Mouse (Mus musculus) neural tube, embryonic 11.5 days (tissue): Measurements from ENCODE around the gene Papolb. TPM values are rescaled to one million over a fixed set of nuclear protein-coding genes. Genes with fewer than 3 reads are reported as not detected.

Experiments used
- ATAC-seq: fragments of 200-750 bp; cut with Nextera tagmentation; 2 replicates; pipeline ENCODE4 v1.8.0; 2017; ENCODE audit warnings: moderate number of reproducible peaks, mild to moderate bottlenecking, moderate TSS enrichment, moderate library complexity; ENCODE audit not compliant: insufficient read depth, low FRiP score, low TSS enrichment
- DNase-seq: peaks from one replicate; pipeline ENCODE4 v3.0.0-alpha.2; 2015; ENCODE audit warnings: low spot score
- H3K27ac ChIP-seq: fragments of 300-500 bp; sonication (generic); 2 replicates; pipeline ENCODE4 v1.5.1; 2014; ENCODE audit warnings: low read depth, mild to moderate bottlenecking, low read length
- H3K27me3 ChIP-seq: fragments of 300-500 bp; sonication (generic); 2 replicates; pipeline ENCODE4 v1.6.1; 2014; ENCODE audit warnings: mild to moderate bottlenecking, low read length, mixed read lengths; ENCODE audit not compliant: control insufficient read depth, insufficient read depth
- H3K36me3 ChIP-seq: fragments of 300-500 bp; sonication (generic); 2 replicates; pipeline ENCODE4 v1.6.1; 2014; ENCODE audit warnings: mild to moderate bottlenecking, low read length, moderate library complexity, mixed read lengths; ENCODE audit not compliant: control insufficient read depth, insufficient read depth
- H3K4me1 ChIP-seq: fragments of 300-500 bp; sonication (generic); 2 replicates; pipeline ENCODE4 v1.6.1; 2014; ENCODE audit warnings: low read length, mixed read lengths; ENCODE audit not compliant: control insufficient read depth, insufficient read depth
- H3K4me2 ChIP-seq: fragments of 300-500 bp; sonication (generic); 2 replicates; pipeline ENCODE4 v1.6.1; 2014; ENCODE audit warnings: low read depth, mild to moderate bottlenecking, moderate library complexity
- H3K4me3 ChIP-seq: fragments of 300-500 bp; sonication (generic); 2 replicates; pipeline ENCODE4 v1.5.1; 2014; ENCODE audit warnings: low read depth, low read length
- H3K9ac ChIP-seq: fragments of 300-500 bp; sonication (generic); 2 replicates; pipeline ENCODE4 v1.6.1; 2014; ENCODE audit warnings: mild to moderate bottlenecking, low read length
- H3K9me3 ChIP-seq: fragments of 300-500 bp; sonication (generic); 2 replicates; pipeline ENCODE4 v1.6.1; 2016; ENCODE audit warnings: low read length; ENCODE audit not compliant: control insufficient read depth
- WGBS: fragments of 180-500 bp; shearing (Covaris S2); extraction: QIAGEN DNeasy Blood & Tissue Kit; methylation state at CpG from one replicate; pipeline ENCODE4 v1.1.7; 2014; 5-methylcytosine and 5-hydroxymethylcytosine counted together
- polyA plus RNA-seq: library from polyadenylated mRNA; unstranded; fragments of >200 nt; fragmentation: Nextera tagmentation; extraction: Ambion mirVana; gene quantifications from 2 replicates; pipeline ENCODE4 v1.2.1, GENCODE M21; 2014

Gene Papolb
- 0.22 and 0.32 TPM in 2 replicates for polyA plus RNA-seq

DNA sequence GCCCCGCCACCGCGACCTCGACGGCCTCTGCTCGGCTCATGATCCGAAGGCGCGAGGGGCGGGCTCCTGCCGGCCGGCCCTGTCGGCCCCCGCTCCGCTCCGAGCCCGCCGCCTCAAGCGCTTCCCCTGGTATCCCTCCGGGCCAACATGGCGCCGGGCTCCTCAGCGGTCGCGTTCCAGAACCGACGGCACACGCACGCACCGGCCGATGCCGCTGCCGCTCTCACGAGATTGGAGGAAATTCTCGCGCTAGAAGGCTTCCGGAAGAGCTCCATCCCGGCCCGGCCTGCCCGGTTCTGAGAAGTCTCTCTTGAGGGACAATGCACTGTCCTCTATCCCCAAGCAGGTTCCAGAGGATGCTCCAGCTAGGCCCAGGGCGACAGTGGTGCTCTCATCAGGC lies at the start of gene Papolb:
Gene Papolb, minus strand, starts transcription at position 162 of the 400 bp plus-strand sequence.
- Histone ChIP-seq H3K4me3 (no peak within 1 kb of the TSS), H3K9me3 (no peaks in the 10 kb centered on the region), H3K4me1 (no peaks in the 10 kb centered on the region), H3K27me3 (peaks cover 4% of the 10 kb centered on the region), H3K27ac (no peak within 1 kb of the TSS), H3K9ac (no peak within 1 kb of the TSS), H3K4me2 (peak within 1 kb of the TSS; percentile 28; the same call in 1 of the 2 replicates), H3K36me3 (no peaks in the 10 kb centered on the region)
- DNase-seq (no peak), ATAC-seq (no peak)
- 32% methylated on average over 36 of the region's 41 CpGs for WGBS

DNA sequence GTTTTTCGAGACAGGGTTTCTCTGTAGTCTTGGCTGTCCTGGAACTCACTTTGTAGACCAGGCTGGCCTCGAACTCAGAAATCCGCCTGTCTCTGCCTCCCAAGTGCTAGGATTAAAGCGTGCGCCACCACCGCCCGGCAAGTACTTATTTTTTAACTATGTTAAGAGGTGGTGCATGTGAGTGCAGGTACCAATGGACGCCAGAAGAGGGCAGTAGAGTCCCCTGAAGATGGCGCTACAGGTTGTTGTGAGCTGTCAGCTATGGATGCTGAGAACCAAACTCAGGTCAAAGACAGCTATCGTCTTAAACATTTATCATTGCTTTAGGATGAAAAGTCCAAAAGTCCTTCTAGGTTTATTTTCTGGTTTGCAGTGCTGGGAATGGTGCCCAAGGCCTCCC lies 48.3 kb upstream of the Papolb start:
- Histone ChIP-seq H3K9me3 (no peaks in the 10 kb centered on the region), H3K4me1 (no peaks in the 10 kb centered on the region)
- 87% methylated on average over 10 of the region's 10 CpGs for WGBS

DNA sequence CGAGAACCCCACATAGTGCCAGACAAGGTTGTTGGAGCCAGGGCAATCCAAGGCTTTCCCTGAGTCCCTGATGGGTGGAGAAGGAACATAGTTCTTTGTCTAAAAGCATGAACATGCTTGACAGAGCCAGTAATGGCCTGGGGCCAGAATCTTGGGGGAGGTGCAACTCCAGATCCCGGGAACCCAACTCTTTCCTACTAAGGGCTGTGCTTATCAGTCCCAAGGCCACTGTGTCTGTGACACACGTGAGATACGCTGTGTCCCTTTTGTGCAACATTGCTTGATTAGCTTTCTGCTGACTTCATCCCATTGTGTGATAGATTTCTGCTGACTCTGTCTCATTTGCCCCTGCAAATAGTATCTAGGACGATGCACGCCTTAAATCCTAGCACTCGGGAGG lies 47.0 kb upstream of the Papolb start:
- Histone ChIP-seq H3K4me1 (no peaks in the 10 kb centered on the region), H3K4me2 (no peak overlapping the region), H3K36me3 (no peaks in the 10 kb centered on the region), H3K27ac (no peak overlapping the region), H3K9me3 (no peaks in the 10 kb centered on the region), H3K27me3 (no peaks in the 10 kb centered on the region), H3K4me3 (no peak overlapping the region), H3K9ac (no peak overlapping the region)
- DNase-seq (no peak), ATAC-seq (no peak)
- WGBS = 94% methylated on average over 7 of the region's 7 CpGs

More for the DNA sequence above, 48.3 kb upstream of the Papolb start:
- Histone ChIP-seq H3K27ac (no peak overlapping the region), H3K9ac (no peak overlapping the region), H3K4me2 (no peak overlapping the region), H3K27me3 (no peaks in the 10 kb centered on the region), H3K36me3 (no peaks in the 10 kb centered on the region), H3K4me3 (no peak overlapping the region)
- ATAC-seq (no peak), DNase-seq (no peak)

DNA sequence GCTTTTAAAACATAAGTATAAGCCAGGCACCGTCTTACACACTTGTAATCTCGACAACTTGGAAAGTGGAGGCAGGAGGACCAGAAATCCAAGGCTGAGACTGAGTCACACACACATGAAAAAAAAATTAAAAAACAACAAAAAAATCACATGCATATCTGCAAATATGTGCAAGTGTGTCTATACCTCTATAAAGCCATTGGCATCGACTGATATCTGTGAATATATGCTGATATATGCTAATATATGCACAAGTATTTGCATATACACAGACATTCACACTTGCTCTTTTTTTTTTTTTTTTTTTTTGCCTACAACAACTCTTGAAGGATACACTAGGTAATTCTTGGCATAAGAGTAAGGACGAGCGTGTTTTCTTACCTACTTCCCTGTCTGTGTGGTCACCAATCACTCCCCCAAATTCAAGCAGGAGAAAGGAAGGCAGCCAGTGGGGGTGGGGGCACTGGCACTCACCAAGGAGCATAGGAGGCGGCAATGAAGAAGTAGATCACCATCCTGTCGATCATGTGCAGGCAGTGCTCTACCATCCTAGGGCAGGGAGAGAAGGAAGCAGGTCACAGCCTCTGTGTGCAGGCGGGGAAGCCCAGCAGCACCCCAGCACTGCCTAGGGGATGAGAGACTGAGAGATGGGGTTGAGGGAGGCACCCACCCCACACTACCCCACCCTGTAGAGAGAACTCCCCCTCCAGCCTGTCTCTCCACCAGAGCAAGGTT lies 44.6 kb upstream of the Papolb start:
- no peak overlapping the region for H3K9ac ChIP-seq
- no peak for ATAC-seq

DNA sequence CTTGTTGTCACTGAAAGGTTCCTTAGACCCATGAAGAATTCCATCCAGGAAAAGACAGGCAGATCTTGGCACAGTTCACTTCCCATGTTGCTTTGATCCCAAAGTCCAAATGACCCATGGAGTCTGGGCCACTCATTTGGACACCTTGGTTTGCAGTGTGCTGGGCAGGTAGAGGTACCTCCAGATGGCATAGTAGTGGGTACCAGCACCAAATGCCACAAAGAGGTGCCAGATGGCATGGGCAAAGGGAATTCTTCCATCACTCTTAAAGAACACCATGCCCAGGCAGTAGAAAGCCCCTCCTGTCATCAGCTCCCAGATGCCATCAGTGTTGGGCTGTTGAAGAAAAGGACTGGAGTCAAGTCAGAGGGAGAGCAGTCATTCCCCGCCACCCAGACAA lies 34.7 kb upstream of the Papolb start:
- H3K27ac ChIP-seq = no peak overlapping the region
- H3K9me3 ChIP-seq = no peaks in the 10 kb centered on the region
- no peaks in the 10 kb centered on the region for H3K4me1 ChIP-seq
- no peak for ATAC-seq
- no peak for DNase-seq
- no peak overlapping the region for H3K4me2 ChIP-seq
- no peak overlapping the region for H3K4me3 ChIP-seq
- H3K36me3 ChIP-seq = no peaks in the 10 kb centered on the region
- 83% methylated on average over 1 of the region's 1 CpGs for WGBS
- H3K9ac ChIP-seq = no peak overlapping the region
- H3K27me3 ChIP-seq = no peaks in the 10 kb centered on the region

More for the DNA sequence above, 44.6 kb upstream of the Papolb start:
- Histone ChIP-seq H3K4me1 (no peaks in the 10 kb centered on the region), H3K36me3 (no peaks in the 10 kb centered on the region), H3K4me2 (no peak overlapping the region), H3K27ac (no peak overlapping the region), H3K9me3 (no peaks in the 10 kb centered on the region), H3K4me3 (no peak overlapping the region), H3K27me3 (no peaks in the 10 kb centered on the region)
- no peak for DNase-seq
- WGBS = 76% methylated on average over 8 of the region's 8 CpGs

DNA sequence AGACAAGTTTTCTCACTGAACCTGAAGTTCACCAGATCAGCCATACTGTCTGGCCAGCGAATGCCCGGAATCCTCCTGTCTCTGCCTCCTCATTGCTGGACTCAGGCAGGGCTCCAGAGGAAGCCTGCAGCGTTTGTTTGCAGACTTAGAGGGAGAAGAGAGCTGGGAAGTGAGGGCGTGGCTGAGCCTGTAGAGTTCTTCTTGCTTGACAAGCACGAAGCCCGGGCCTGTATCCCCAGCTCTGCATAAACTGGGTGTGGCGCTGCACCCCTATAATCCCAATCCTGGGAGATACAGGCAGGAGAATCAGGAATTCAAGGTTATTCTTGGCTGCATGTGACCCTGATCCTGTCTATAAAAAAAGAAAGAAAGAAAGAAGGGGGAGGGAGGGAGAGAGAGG lies 30.4 kb upstream of the Papolb start:
- Histone ChIP-seq H3K27ac (no peak overlapping the region), H3K4me1 (no peaks in the 10 kb centered on the region), H3K4me3 (no peak overlapping the region), H3K4me2 (no peak overlapping the region), H3K36me3 (no peaks in the 10 kb centered on the region), H3K9ac (no peak overlapping the region), H3K27me3 (no peaks in the 10 kb centered on the region), H3K9me3 (no peaks in the 10 kb centered on the region)
- no peak for ATAC-seq
- 55% methylated on average over 7 of the region's 7 CpGs for WGBS
- DNase-seq = no peak

DNA sequence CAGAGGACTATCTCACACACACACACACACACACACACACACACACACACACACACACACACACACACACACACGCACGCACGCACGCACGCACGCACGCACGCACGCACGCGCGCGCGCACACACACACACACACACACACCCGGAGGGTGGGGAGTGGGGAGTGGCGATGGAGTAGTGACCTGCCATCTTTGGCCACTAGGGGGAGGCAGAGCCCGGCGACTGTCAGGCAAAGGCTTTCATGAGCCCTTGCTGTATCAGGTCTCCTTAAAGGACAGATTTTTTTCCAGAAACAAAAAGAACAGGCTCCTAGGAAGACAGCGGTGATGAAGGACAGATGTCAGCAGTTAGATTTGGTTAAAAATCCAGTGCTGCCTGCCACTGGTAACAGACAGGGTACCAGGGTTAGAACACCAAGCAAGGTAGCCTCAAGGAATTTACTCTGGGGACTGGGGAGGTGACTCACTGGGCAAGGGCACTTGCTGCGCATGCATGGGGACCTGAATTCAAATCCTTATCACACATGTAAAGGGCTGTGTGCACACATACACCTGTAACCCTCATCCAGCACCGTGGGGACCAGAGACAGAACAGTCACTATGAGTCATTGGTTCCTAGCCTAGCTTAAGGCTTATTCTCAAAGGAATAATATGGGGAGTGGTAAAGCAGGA lies 27.7 kb upstream of the Papolb start:
- ATAC-seq (no peak), DNase-seq (peak; percentile 80)
- H3K9ac ChIP-seq = no peak overlapping the region
- WGBS = 24% methylated on average over 15 of the region's 21 CpGs
- no peaks in the 10 kb centered on the region for H3K27me3 ChIP-seq
- H3K36me3 ChIP-seq = no peaks in the 10 kb centered on the region
- no peak overlapping the region for H3K27ac ChIP-seq
- no peak overlapping the region for H3K4me3 ChIP-seq
- no peaks in the 10 kb centered on the region for H3K4me1 ChIP-seq
- H3K4me2 ChIP-seq = no peak overlapping the region
- no peaks in the 10 kb centered on the region for H3K9me3 ChIP-seq

DNA sequence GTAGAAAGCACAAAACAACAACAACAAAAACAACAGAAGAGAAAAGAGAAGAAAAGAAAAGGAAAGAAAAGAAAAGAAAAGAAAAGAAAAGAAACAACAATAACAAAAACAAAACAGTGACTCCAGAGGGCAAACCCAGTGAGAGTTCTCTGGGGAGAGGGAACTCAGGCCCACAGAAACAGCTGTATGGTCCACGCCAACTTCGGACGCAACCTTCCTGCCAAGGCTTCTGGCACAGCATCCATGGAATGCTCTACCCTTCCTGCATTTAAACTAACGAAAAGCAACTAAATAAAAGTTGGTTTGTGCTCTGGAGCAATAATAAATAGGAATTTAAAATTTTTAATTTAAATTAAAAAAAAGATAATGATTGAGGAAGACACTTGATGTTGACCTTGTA lies 26.8 kb upstream of the Papolb start:
- ATAC-seq (no peak), DNase-seq (no peak)
- no peak overlapping the region for H3K27ac ChIP-seq
- H3K9ac ChIP-seq = no peak overlapping the region
- no peaks in the 10 kb centered on the region for H3K27me3 ChIP-seq
- H3K4me3 ChIP-seq = no peak overlapping the region
- no peaks in the 10 kb centered on the region for H3K4me1 ChIP-seq
- H3K9me3 ChIP-seq = no peaks in the 10 kb centered on the region
- H3K36me3 ChIP-seq = no peaks in the 10 kb centered on the region
- H3K4me2 ChIP-seq = no peak overlapping the region
- 93% methylated on average over 4 of the region's 4 CpGs for WGBS

DNA sequence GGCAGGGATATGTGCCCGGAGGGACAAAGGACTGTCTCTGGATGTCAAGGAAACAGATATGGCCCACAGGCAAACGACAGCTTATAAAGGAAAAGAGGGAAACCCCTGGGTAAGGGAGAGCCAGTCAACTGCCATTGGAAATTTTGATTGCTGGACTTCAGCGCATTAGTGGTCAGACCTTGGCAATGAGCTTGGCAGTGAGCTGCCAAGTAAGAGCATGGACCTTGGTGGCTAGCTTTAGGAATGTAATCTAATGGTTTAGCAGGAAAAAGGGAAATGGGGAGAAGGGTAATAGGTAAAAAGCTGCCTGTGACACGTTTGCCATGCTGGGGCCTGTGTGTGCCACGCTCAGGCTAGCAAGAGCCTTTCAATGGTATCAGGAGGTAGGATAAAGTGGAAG lies 26.0 kb upstream of the Papolb start:
- Histone ChIP-seq H3K9me3 (no peaks in the 10 kb centered on the region), H3K9ac (no peak overlapping the region), H3K4me3 (no peak overlapping the region), H3K27me3 (no peaks in the 10 kb centered on the region), H3K27ac (no peak overlapping the region), H3K4me2 (no peak overlapping the region), H3K4me1 (no peaks in the 10 kb centered on the region), H3K36me3 (no peaks in the 10 kb centered on the region)
- no peak for DNase-seq
- 80% methylated on average over 5 of the region's 5 CpGs for WGBS
- ATAC-seq = no peak
